Mouse (Mus musculus) erythroblast, adult 5-6 weeks (primary cell): Measurements from ENCODE around the gene Srp68. TPM values are rescaled to one million over a fixed set of nuclear protein-coding genes. Genes with fewer than 3 reads are reported as not detected.

Source experiments
- ATAC-seq: replicated peaks from 2 replicates; pipeline ENCODE4 v1.8.0; 2016; ENCODE audit warnings: moderate number of reproducible peaks, mild to moderate bottlenecking, moderate TSS enrichment, inconsistent platforms; ENCODE audit not compliant: poor library complexity, low FRiP score, severe bottlenecking
- total RNA-seq, 2 experiments: library from RNA; stranded (forward) in 1 of 2; stranded (reverse) in 1 of 2; fragments of 150-400 nt in 1 of 2; fragments of 200-764, 138-1000 nt in 1 of 2; gene quantifications; 2 replicates each; pipeline versions ENCODE4 v1.2.3 to v1.2.4; 2015 to 2017; ENCODE audit warnings: low replicate concordance in 2 of 2

Srp68 gene
- total RNA-seq, 2 experiments from 2014 or later = 7.5 to 8.5 TPM

GRCm38 (mm10) chr11:116215181-116215580, 58.8 kb downstream of the Srp68 start:
- no peak for ATAC-seq

GRCm38 (mm10) chr11:116213877-116214510, 60.0 kb downstream of the Srp68 start:
- ATAC-seq = no peak

- no peak for ATAC-seq
These were observed 61.2 kb downstream of the Srp68 start for GRCm38 (mm10) chr11:116212847-116213246.

- ATAC-seq = no peak
These were observed 63.3 kb downstream of the Srp68 start for GRCm38 (mm10) chr11:116210696-116211095.

GRCm38 (mm10) chr11:116209257-116209656, 64.8 kb downstream of the Srp68 start:
- 0 out of 2 replicates have a peak, but pooled peaks have one; percentile 17 for ATAC-seq

GRCm38 (mm10) chr11:116208660-116209059, 65.4 kb downstream of the Srp68 start:
- ATAC-seq = no peak

- ATAC-seq = no peak
These were observed 67.3 kb downstream of the Srp68 start for GRCm38 (mm10) chr11:116206678-116207077.

GRCm38 (mm10) chr11:116203150-116203549, 70.9 kb downstream of the Srp68 start:
- ATAC-seq = no peak

- no peak for ATAC-seq
These were observed 72.9 kb downstream of the Srp68 start for GRCm38 (mm10) chr11:116201151-116201550.

GRCm38 (mm10) chr11:116198639-116199531, 75.1 kb downstream of the Srp68 start, which contains the start of the genes Ten1 and Acox1:
Gene Ten1, plus strand, starts transcription at chr11:116198855.
Gene Acox1, minus strand, starts transcription at chr11:116199045.
- ATAC-seq = peak; percentile 91

- ATAC-seq = peak; percentile 28
These were observed 75.9 kb downstream of the Srp68 start for GRCm38 (mm10) chr11:116198132-116198531.

- no peak for ATAC-seq
These were observed 76.5 kb downstream of the Srp68 start for GRCm38 (mm10) chr11:116197584-116197906.

GRCm38 (mm10) chr11:116196866-116197583, 77.0 kb downstream of the Srp68 start:
- no peak for ATAC-seq

- no peak for ATAC-seq
These were observed 77.7 kb downstream of the Srp68 start for GRCm38 (mm10) chr11:116196336-116196735.

GRCm38 (mm10) chr11:116195252-116195651, 78.8 kb downstream of the Srp68 start:
- ATAC-seq = no peak

Other genes starting within 250 kb of the Srp68 start
- 366 and 401 TPM in 2 replicates for gene H3f3b, start 246.3 kb downstream of the Srp68 start, total RNA-seq (2015; ENCODE audit: low replicate concordance)
- gene H3f3b, start 246.3 kb downstream of the Srp68 start, total RNA-seq (2017; ENCODE audit: low replicate concordance) = 384 and 542 TPM in 2 replicates
- 4.2 and 6.9 TPM in 2 replicates for gene Unk, start 243.9 kb downstream of the Srp68 start, total RNA-seq (2015; ENCODE audit: low replicate concordance)
- 7.9 and 17.3 TPM in 2 replicates for gene Unk, start 243.9 kb downstream of the Srp68 start, total RNA-seq (2017; ENCODE audit: low replicate concordance)
- gene Unc13d, start 196.3 kb downstream of the Srp68 start, total RNA-seq (2015; ENCODE audit: low replicate concordance) = 4.2 and 4.8 TPM in 2 replicates
- 4.3 and 7.0 TPM in 2 replicates for gene Unc13d, start 196.3 kb downstream of the Srp68 start, total RNA-seq (2017; ENCODE audit: low replicate concordance)
- 105 and 125 TPM in 2 replicates for gene Wbp2, start 187.2 kb downstream of the Srp68 start, total RNA-seq (2015; ENCODE audit: low replicate concordance)
- gene Wbp2, start 187.2 kb downstream of the Srp68 start, total RNA-seq (2017; ENCODE audit: low replicate concordance) = 58.0 and 68.8 TPM in 2 replicates
- gene Trim47, start 147.0 kb downstream of the Srp68 start, total RNA-seq (2015; ENCODE audit: low replicate concordance) = 1.0 and 2.5 TPM in 2 replicates
- 1.3 TPM in 1 of 2 replicates, not detected in the other for gene Trim47, start 147.0 kb downstream of the Srp68 start, total RNA-seq (2017; ENCODE audit: low replicate concordance)
- 0.38 and 2.3 TPM in 2 replicates for gene Trim65, start 143.1 kb downstream of the Srp68 start, total RNA-seq (2015; ENCODE audit: low replicate concordance)
- gene Trim65, start 143.1 kb downstream of the Srp68 start, total RNA-seq (2017; ENCODE audit: low replicate concordance) = 0.28 and 3.3 TPM in 2 replicates
- gene Mrpl38, start 135.3 kb downstream of the Srp68 start, total RNA-seq (2015; ENCODE audit: low replicate concordance) = 10.0 and 19.8 TPM in 2 replicates
- 5.2 and 6.7 TPM in 2 replicates for gene Mrpl38, start 135.3 kb downstream of the Srp68 start, total RNA-seq (2017; ENCODE audit: low replicate concordance)
- gene Fbf1, start 106.1 kb downstream of the Srp68 start, total RNA-seq (2015; ENCODE audit: low replicate concordance) = 6.1 and 14.6 TPM in 2 replicates
- 6.0 and 6.7 TPM in 2 replicates for gene Fbf1, start 106.1 kb downstream of the Srp68 start, total RNA-seq (2017; ENCODE audit: low replicate concordance)
- gene Ten1, start 75.4 kb downstream of the Srp68 start, total RNA-seq (2015; ENCODE audit: low replicate concordance) = 10.4 and 14.4 TPM in 2 replicates
- gene Ten1, start 75.4 kb downstream of the Srp68 start, total RNA-seq (2017; ENCODE audit: low replicate concordance) = 2.7 and 6.4 TPM in 2 replicates
- 8.3 and 8.6 TPM in 2 replicates for gene Acox1, start 75.2 kb downstream of the Srp68 start, total RNA-seq (2015; ENCODE audit: low replicate concordance)
- gene Acox1, start 75.2 kb downstream of the Srp68 start, total RNA-seq (2017; ENCODE audit: low replicate concordance) = 11.3 and 12.7 TPM in 2 replicates
- gene Evpl, start 36.1 kb downstream of the Srp68 start, total RNA-seq (2015; ENCODE audit: low replicate concordance) = not detected in 2 replicates
- 0.09 and 0.56 TPM in 2 replicates for gene Evpl, start 36.1 kb downstream of the Srp68 start, total RNA-seq (2017; ENCODE audit: low replicate concordance)
- gene Galr2, start 6.7 kb upstream of the Srp68 start, total RNA-seq (2015; ENCODE audit: low replicate concordance) = not detected in 2 replicates
- gene Galr2, start 6.7 kb upstream of the Srp68 start, total RNA-seq (2017; ENCODE audit: low replicate concordance) = not detected in 2 replicates
- 12.1 and 34.6 TPM in 2 replicates for gene Exoc7, start 33.0 kb upstream of the Srp68 start, total RNA-seq (2015; ENCODE audit: low replicate concordance)
- 7.8 and 14.1 TPM in 2 replicates for gene Exoc7, start 33.0 kb upstream of the Srp68 start, total RNA-seq (2017; ENCODE audit: low replicate concordance)
- gene Foxj1, start 61.2 kb upstream of the Srp68 start, total RNA-seq (2015; ENCODE audit: low replicate concordance) = not detected in 2 replicates
- gene Foxj1, start 61.2 kb upstream of the Srp68 start, total RNA-seq (2017; ENCODE audit: low replicate concordance) = not detected in 2 replicates
- 0.63 and 1.7 TPM in 2 replicates for gene Rnf157, start 138.8 kb upstream of the Srp68 start, total RNA-seq (2015; ENCODE audit: low replicate concordance)
- 2.0 and 2.1 TPM in 2 replicates for gene Rnf157, start 138.8 kb upstream of the Srp68 start, total RNA-seq (2017; ENCODE audit: low replicate concordance)
- 46.6 and 59.0 TPM in 2 replicates for gene Ubald2, start 159.9 kb upstream of the Srp68 start, total RNA-seq (2015; ENCODE audit: low replicate concordance)
- 27.0 and 41.7 TPM in 2 replicates for gene Ubald2, start 159.9 kb upstream of the Srp68 start, total RNA-seq (2017; ENCODE audit: low replicate concordance)
- gene Qrich2, start 192.0 kb upstream of the Srp68 start, total RNA-seq (2015; ENCODE audit: low replicate concordance) = not detected in 2 replicates
- 0.17 TPM in 1 of 2 replicates, not detected in the other for gene Qrich2, start 192.0 kb upstream of the Srp68 start, total RNA-seq (2017; ENCODE audit: low replicate concordance)
- gene Prpsap1, start 220.0 kb upstream of the Srp68 start, total RNA-seq (2015; ENCODE audit: low replicate concordance) = 9.8 and 11.1 TPM in 2 replicates
- 9.2 and 14.1 TPM in 2 replicates for gene Prpsap1, start 220.0 kb upstream of the Srp68 start, total RNA-seq (2017; ENCODE audit: low replicate concordance)